Mouse (Mus musculus) thymus, postnatal 4 days (tissue): ENCODE measurements at regions not wholly inside any gene's neighbourhood (a gene's known extent, or its start where the extent isn't known, plus 50 kb on each side); places are given as distances from the start of the nearest gene placed in this dataset.

Source experiments
- DNase-seq: peaks from one replicate; pipeline ENCODE4 v3.0.0; 2021

- no peak for DNase-seq
Observed at GRCm38 (mm10) chr6:112152535-112153364, 120.8 kb upstream of the Lmcd1 start.

- DNase-seq = no peak
Observed at GRCm38 (mm10) chr6:112167487-112167886, 106.1 kb upstream of the Lmcd1 start.

GRCm38 (mm10) chr6:112176344-112176743, 97.2 kb upstream of the Lmcd1 start:
- no peak for DNase-seq

GRCm38 (mm10) chr6:112187636-112188035, 85.9 kb upstream of the Lmcd1 start:
- DNase-seq = no peak

- peak; percentile 53 for DNase-seq
Observed at GRCm38 (mm10) chr6:112191032-112191431, 82.5 kb upstream of the Lmcd1 start.

GRCm38 (mm10) chr6:112197445-112197844, 76.1 kb upstream of the Lmcd1 start:
- peak; percentile 86 for DNase-seq

- DNase-seq = no peak
Observed at GRCm38 (mm10) chr6:112199241-112199640, 74.3 kb upstream of the Lmcd1 start.

- DNase-seq = no peak
Observed at GRCm38 (mm10) chr6:112202120-112202519, 71.4 kb upstream of the Lmcd1 start.

- DNase-seq = no peak
Observed at GRCm38 (mm10) chr6:112203321-112203720, 70.2 kb upstream of the Lmcd1 start.

- DNase-seq = no peak
Observed at GRCm38 (mm10) chr6:112204956-112205355, 68.6 kb upstream of the Lmcd1 start.

- DNase-seq = no peak
Observed at GRCm38 (mm10) chr6:112205420-112205995, 68.0 kb upstream of the Lmcd1 start.

GRCm38 (mm10) chr6:112207229-112207628, 66.3 kb upstream of the Lmcd1 start:
- DNase-seq = no peak

- DNase-seq = no peak
Observed at GRCm38 (mm10) chr6:112210238-112210950, 63.2 kb upstream of the Lmcd1 start.

GRCm38 (mm10) chr6:112216868-112217267, 56.7 kb upstream of the Lmcd1 start:
- no peak for DNase-seq

GRCm38 (mm10) chr6:112218248-112218647, 55.3 kb upstream of the Lmcd1 start:
- no peak for DNase-seq

- DNase-seq = no peak
Observed at GRCm38 (mm10) chr6:112219641-112220040, 53.9 kb upstream of the Lmcd1 start.

GRCm38 (mm10) chr6:112220149-112220548, 53.4 kb upstream of the Lmcd1 start:
- DNase-seq = no peak

GRCm38 (mm10) chr6:112221373-112221772, 52.2 kb upstream of the Lmcd1 start:
- no peak for DNase-seq

GRCm38 (mm10) chr6:112223325-112223724, 50.2 kb upstream of the Lmcd1 start:
- no peak for DNase-seq
